Mouse (Mus musculus): ENCODE measurements at regions not wholly inside any gene's neighbourhood (a gene's known extent, or its start where the extent isn't known, plus 50 kb on each side); places are given as distances from the start of the nearest gene placed in this dataset.

- DNase-seq (ENCODE audit: low read depth, low spot score) = no peak
These were observed 67.7 kb upstream of the Bcl6 start for GRCm38 (mm10) chr16:24056123-24056884.

- DNase-seq (ENCODE audit: low read depth, low spot score) = no peak
These were observed 65.6 kb upstream of the Bcl6 start for GRCm38 (mm10) chr16:24054293-24054692.

DNA sequence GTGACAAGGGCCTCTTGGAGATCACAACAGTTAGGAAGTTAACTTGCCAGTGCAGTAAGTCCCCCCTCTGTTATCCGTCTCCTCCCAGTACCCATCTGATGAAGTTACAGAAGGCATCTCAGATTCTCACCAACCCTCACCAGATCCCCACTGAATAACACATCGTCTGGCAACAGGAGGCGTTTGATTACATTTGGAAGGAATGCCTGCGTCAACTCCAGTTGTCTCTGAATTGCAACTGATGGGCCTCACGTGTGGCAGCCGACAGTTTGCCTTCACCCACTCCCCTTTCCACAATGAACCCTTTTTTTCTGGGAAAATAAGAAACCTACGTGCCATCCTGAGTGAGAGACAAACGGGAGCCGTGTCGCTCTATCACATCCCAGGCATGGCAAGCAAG, 64.8 kb upstream of the Bcl6 start:
- DNase-seq (ENCODE audit: low read depth, low spot score) = no peak

DNA sequence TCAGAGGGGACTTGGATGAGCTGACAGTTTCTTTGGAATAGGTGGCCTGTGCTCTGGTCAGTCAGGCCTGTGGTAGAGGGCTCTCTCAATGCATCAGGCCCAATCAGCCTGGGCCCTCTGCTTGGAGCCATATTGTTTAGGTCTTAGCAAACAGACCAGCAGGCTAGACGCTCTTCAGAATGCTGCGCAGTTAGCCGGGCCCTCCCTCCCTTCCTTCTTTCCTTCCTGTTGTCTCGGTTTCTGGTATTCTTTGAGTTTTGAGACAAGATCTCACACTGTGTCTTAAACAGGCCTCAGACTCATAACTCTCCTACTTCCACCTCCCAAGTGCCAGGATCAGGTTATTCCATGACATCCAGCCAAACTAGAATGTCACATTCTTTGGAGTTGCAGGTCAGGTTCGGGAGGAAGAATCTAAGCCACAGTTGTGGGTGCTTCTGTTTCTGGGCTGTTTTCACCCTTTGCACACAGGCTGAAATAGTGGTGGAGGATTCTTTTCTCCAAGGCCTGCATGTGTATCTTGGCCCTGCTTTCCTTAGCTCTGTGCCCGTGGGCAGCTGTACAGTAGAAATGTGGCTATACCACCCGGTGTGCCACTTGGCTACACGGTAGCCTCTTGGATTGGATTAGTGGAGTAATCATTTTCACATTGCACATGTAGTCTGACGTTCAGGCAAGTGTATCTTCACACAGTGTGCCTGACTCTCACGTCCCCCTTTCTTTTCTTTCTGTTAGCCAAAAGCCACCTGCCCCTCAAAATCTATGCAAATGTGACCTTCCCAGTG, 62.4 kb upstream of the Bcl6 start:
- DNase-seq (ENCODE audit: low read depth, low spot score) = no peak

DNA sequence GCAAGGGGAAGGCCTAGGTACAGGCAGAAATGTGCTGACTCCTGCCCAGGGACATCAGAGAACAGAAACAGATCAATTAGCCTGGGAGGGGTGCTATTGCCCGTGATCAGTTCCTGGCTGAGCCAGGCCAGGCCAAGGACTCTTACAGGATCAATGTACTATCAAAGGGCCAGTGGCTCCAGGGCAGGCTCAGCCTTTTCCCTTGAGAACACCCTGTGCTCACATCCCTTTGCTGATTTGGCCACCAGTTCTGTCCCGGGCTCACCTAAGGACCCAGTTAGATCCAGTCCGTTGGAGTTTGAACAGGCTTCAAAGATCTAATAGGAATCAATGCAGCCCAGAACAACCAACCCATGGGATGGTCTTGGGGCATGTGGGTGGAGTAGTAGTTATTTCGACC, 55.1 kb upstream of the Bcl6 start:
- no peak for DNase-seq (ENCODE audit: low read depth, low spot score)

- DNase-seq (ENCODE audit: low read depth, low spot score) = no peak
These were observed 54.3 kb upstream of the Bcl6 start for GRCm38 (mm10) chr16:24042977-24043376.

GRCm38 (mm10) chr16:24042216-24042615, 53.6 kb upstream of the Bcl6 start:
- DNase-seq (ENCODE audit: low read depth, low spot score) = no peak

DNA sequence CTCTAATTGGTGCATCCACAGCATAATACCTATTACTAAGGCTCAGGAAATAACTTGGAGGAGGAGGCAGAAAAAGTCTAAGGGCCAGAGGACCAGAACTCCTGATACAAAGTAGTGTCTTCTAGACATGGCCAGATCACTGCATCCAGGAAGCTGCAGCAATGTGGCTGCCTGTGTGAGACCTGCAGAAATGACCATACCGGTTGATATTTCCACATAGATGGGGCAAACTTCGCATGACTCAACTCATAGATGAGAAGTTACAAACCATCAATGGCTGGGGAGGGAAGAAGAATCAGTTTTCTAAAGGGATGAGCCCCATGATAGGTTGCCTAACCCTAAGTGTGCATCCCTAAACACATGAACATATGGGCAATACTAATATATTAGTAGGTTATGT, 52.8 kb upstream of the Bcl6 start:
- no peak for DNase-seq (ENCODE audit: low read depth, low spot score)

DNA sequence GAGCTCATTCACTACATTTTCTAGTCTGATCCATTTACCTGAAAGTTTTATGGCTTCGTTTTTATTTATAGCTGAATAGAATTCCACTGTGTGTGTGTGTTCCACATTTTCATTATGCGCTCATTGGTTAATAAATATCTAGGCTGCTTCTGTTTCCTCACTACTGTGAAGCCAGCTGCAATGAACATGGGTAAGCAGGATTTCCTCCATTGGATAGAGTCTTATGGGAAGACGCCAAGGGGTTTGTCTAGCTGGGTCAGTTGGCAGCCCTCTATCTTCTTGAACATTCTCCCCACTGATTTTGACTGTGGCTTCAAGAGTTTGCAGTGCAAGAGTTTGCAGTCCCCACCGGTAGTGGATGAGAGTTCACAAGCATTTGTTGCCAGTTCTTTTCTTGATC, 51.1 kb upstream of the Bcl6 start:
- no peak for DNase-seq (ENCODE audit: low read depth, low spot score)

Measured in WW6 (cell line).